Mouse (Mus musculus) midbrain, embryonic 14.5 days (tissue): ENCODE results near the gene Diras1. TPM values are rescaled to one million over a fixed set of nuclear protein-coding genes. Genes with fewer than 3 reads are reported as not detected.

Experiments
- ATAC-seq: fragments of 200-750 bp; cut with Nextera tagmentation; 2 replicates; pipeline ENCODE4 v1.8.0; 2017; ENCODE audit warnings: moderate number of reproducible peaks, moderate library complexity; ENCODE audit not compliant: low FRiP score, low TSS enrichment
- DNase-seq: peaks from one replicate; pipeline ENCODE4 v3.0.0-alpha.2; 2015
- H3K27ac ChIP-seq: fragments of 300-500 bp; sonication (generic); replicated peaks from 2 replicates; pipeline ENCODE4 v1.5.1; 2014; ENCODE audit warnings: mild to moderate bottlenecking, low read depth, low read length, moderate library complexity
- H3K27me3 ChIP-seq: fragments of 300-500 bp; sonication (generic); 2 replicates; pipeline ENCODE4 v1.6.1; 2014; ENCODE audit warnings: low read length, control low read depth, mixed read lengths; ENCODE audit not compliant: control insufficient read depth, insufficient read depth
- H3K36me3 ChIP-seq: fragments of 300-500 bp; sonication (generic); 2 replicates; pipeline ENCODE4 v1.6.1; 2014; ENCODE audit warnings: low read length, control low read depth; ENCODE audit not compliant: control insufficient read depth, insufficient read depth
- H3K4me1 ChIP-seq: fragments of 300-500 bp; sonication (generic); 2 replicates; pipeline ENCODE4 v1.6.1; 2014; ENCODE audit warnings: mild to moderate bottlenecking, antibody characterized with exemption, low read length, control low read depth; ENCODE audit not compliant: control insufficient read depth, insufficient read depth
- H3K4me2 ChIP-seq: fragments of 300-500 bp; sonication (generic); 2 replicates; pipeline ENCODE4 v1.6.1; 2014; ENCODE audit warnings: mild to moderate bottlenecking, low read length, moderate library complexity
- H3K4me3 ChIP-seq: fragments of 300-500 bp; sonication (generic); replicated peaks from 2 replicates; pipeline ENCODE4 v1.5.1; 2014; ENCODE audit warnings: low read depth, low read length
- H3K9ac ChIP-seq: fragments of 300-500 bp; sonication (generic); replicated peaks from 2 replicates; pipeline ENCODE4 v1.6.1; 2014; ENCODE audit warnings: mild to moderate bottlenecking, low read length, moderate library complexity
- H3K9me3 ChIP-seq: fragments of 300-500 bp; sonication (generic); 2 replicates; pipeline ENCODE4 v1.6.1; 2016; ENCODE audit warnings: low read length, control low read depth, mixed read lengths; ENCODE audit not compliant: control insufficient read depth
- WGBS: fragments of 180-500 bp; shearing (Covaris S2); extraction: QIAGEN DNeasy Blood & Tissue Kit; methylation state at CpG from one replicate; pipeline ENCODE4 v1.1.7; 2014; 5-methylcytosine and 5-hydroxymethylcytosine counted together
- polyA plus RNA-seq: library from polyadenylated mRNA; unstranded; fragments of >200 nt; fragmentation: Nextera tagmentation; extraction: Ambion mirVana; gene quantifications from 2 replicates; pipeline ENCODE4 v1.2.1, GENCODE M21; 2014

Diras1 gene
- polyA plus RNA-seq, 1 experiment from 2014 or later, result 24.0 TPM

- 87% methylated on average over 12 of the region's 12 CpGs for WGBS
- Histone ChIP-seq H3K4me3 (no peak overlapping the region), H3K9me3 (no peaks in the 10 kb centered on the region), H3K4me1 (0 out of 2 replicates have a peak, but pooled peaks cover 3% of the 10 kb centered on the region), H3K4me2 (no peak overlapping the region), H3K9ac (no peak overlapping the region), H3K27me3 (peaks cover 23% of the 10 kb centered on the region), H3K36me3 (no peaks in the 10 kb centered on the region), H3K27ac (no peak overlapping the region)
- DNase-seq, result no peak
- no peak for ATAC-seq
These were observed 41.2 kb downstream of the Diras1 start for GRCm38 (mm10) chr10:80984223-80984622.

GRCm38 (mm10) chr10:80982381-80982780 lies 43.1 kb downstream of the Diras1 start:
- WGBS, result 82% methylated on average over 4 of the region's 4 CpGs
- Histone ChIP-seq H3K4me2 (no peak overlapping the region), H3K4me1 (no peaks in the 10 kb centered on the region), H3K36me3 (no peaks in the 10 kb centered on the region), H3K9me3 (no peaks in the 10 kb centered on the region), H3K9ac (no peak overlapping the region), H3K4me3 (no peak overlapping the region), H3K27ac (no peak overlapping the region), H3K27me3 (peaks cover 23% of the 10 kb centered on the region)
- DNase-seq, result no peak
- ATAC-seq, result no peak

- Histone ChIP-seq H3K27ac (no peak overlapping the region), H3K4me1 (no peaks in the 10 kb centered on the region), H3K36me3 (no peaks in the 10 kb centered on the region), H3K9ac (no peak overlapping the region), H3K9me3 (no peaks in the 10 kb centered on the region), H3K27me3 (peaks cover 19% of the 10 kb centered on the region), H3K4me2 (no peak overlapping the region), H3K4me3 (no peak overlapping the region)
- no peak for ATAC-seq
- 54% methylated on average over 7 of the region's 7 CpGs for WGBS
- DNase-seq, result no peak
These were observed 43.8 kb downstream of the Diras1 start for GRCm38 (mm10) chr10:80981564-80982112.

- Histone ChIP-seq H3K27me3 (no peaks in the 10 kb centered on the region), H3K4me2 (no peak overlapping the region), H3K9me3 (no peaks in the 10 kb centered on the region), H3K36me3 (no peaks in the 10 kb centered on the region), H3K4me1 (peaks cover 6% of the 10 kb centered on the region; the same call in 1 of the 2 replicates), H3K27ac (no peak overlapping the region), H3K4me3 (no peak overlapping the region), H3K9ac (no peak overlapping the region)
- 94% methylated on average over 11 of the region's 11 CpGs for WGBS
- ATAC-seq, result no peak
- no peak for DNase-seq
These were observed 50.0 kb downstream of the Diras1 start for GRCm38 (mm10) chr10:80975478-80975877.

- H3K4me3 ChIP-seq, result no peak overlapping the region
These were observed 51.7 kb downstream of the Diras1 start for GRCm38 (mm10) chr10:80973722-80974121.

GRCm38 (mm10) chr10:80972071-80972987 lies 53.1 kb downstream of the Diras1 start:
- Histone ChIP-seq H3K9me3 (no peaks in the 10 kb centered on the region), H3K4me3 (no peak overlapping the region), H3K36me3 (no peaks in the 10 kb centered on the region), H3K9ac (no peak overlapping the region), H3K4me2 (no peak overlapping the region), H3K27ac (no peak overlapping the region), H3K4me1 (peaks cover 6% of the 10 kb centered on the region; the same call in 1 of the 2 replicates), H3K27me3 (no peaks in the 10 kb centered on the region)
- ATAC-seq (no peak), DNase-seq (peak; percentile 53)
- WGBS, result 57% methylated on average over 11 of the region's 11 CpGs

More at GRCm38 (mm10) chr10:80973722-80974121, 51.7 kb downstream of the Diras1 start:
- Histone ChIP-seq H3K36me3 (no peaks in the 10 kb centered on the region), H3K9me3 (no peaks in the 10 kb centered on the region), H3K4me2 (no peak overlapping the region), H3K27ac (no peak overlapping the region), H3K27me3 (no peaks in the 10 kb centered on the region), H3K4me1 (peaks cover 6% of the 10 kb centered on the region; the same call in 1 of the 2 replicates), H3K9ac (no peak overlapping the region)
- DNase-seq (no peak), ATAC-seq (no peak)
- WGBS, result 87% methylated on average over 1 of the region's 1 CpGs

GRCm38 (mm10) chr10:80971533-80971932 lies 53.9 kb downstream of the Diras1 start:
- Histone ChIP-seq H3K27ac (no peak overlapping the region), H3K4me1 (peaks cover 6% of the 10 kb centered on the region; the same call in 1 of the 2 replicates), H3K27me3 (no peaks in the 10 kb centered on the region), H3K4me2 (no peak overlapping the region), H3K36me3 (no peaks in the 10 kb centered on the region), H3K9ac (no peak overlapping the region), H3K9me3 (no peaks in the 10 kb centered on the region), H3K4me3 (no peak overlapping the region)
- DNase-seq (no peak), ATAC-seq (no peak)
- 87% methylated on average over 15 of the region's 15 CpGs for WGBS

GRCm38 (mm10) chr10:80970159-80970558 lies 55.3 kb downstream of the Diras1 start:
- no peak overlapping the region for H3K27ac ChIP-seq
- 82% methylated on average over 8 of the region's 8 CpGs for WGBS
- no peak for ATAC-seq
- no peaks in the 10 kb centered on the region for H3K36me3 ChIP-seq
- no peaks in the 10 kb centered on the region for H3K27me3 ChIP-seq
- no peak overlapping the region for H3K9ac ChIP-seq
- no peak overlapping the region for H3K4me3 ChIP-seq
- no peak for DNase-seq
- H3K4me1 ChIP-seq, result peaks cover 6% of the 10 kb centered on the region; the same call in 1 of the 2 replicates
- no peaks in the 10 kb centered on the region for H3K9me3 ChIP-seq
- no peak overlapping the region for H3K4me2 ChIP-seq
